Mouse (Mus musculus): ENCODE measurements around the gene Slc11a2.

GRCm38 (mm10) chr15:100402798-100403197 lies 22.1 kb downstream of the Slc11a2 start:
- no peak for TF ChIP-seq CTCF (IDR thresholded peaks at IDR 0.05; ENCODE audit: insufficient read depth, low read depth, low read length)
- no peak for TF ChIP-seq POLR2A (IDR thresholded peaks at IDR 0.05; ENCODE audit: insufficient read depth, low read depth, low read length)

All from olfactory bulb, adult 2 months (tissue).